Mouse (Mus musculus) heart, postnatal 0 days (tissue): ENCODE results near the gene Gm10645.

Experiments
- CTCF ChIP-seq: IDR thresholded peaks from 2 replicates; pipeline ENCODE4 v1.5.1; 2016; ENCODE audit warnings: antibody characterized with exemption, control low read depth, low read depth
- EP300 ChIP-seq: IDR thresholded peaks from 2 replicates; pipeline ENCODE4 v1.6.1; 2016; ENCODE audit warnings: antibody characterized with exemption, low read depth

GRCm38 (mm10) chr8:83182784-83183183, 16.8 kb upstream of the Gm10645 start:
- no peak for TF ChIP-seq CTCF
- TF ChIP-seq EP300, result no peak
